Mouse (Mus musculus) gastrocnemius, postnatal 4 days (tissue): ENCODE measurements around the gene Gm20388. TPM values are rescaled to one million over a fixed set of nuclear protein-coding genes. Genes with fewer than 3 reads are reported as not detected.

Experiments used
- DNase-seq, 2 experiments: peaks; one replicate each; pipeline ENCODE4 v3.0.0; 2021 to 2022; ENCODE audit warnings: low spot score in 2 of 2, mixed read lengths in 2 of 2
- total RNA-seq, 2 experiments: library from RNA; stranded (reverse); gene quantifications; 2 replicates each; pipeline ENCODE4 v1.2.3; 2021

Gene Gm20388
- total RNA-seq, 2 experiments from 2014 or later = 12.8 to 22.8 TPM

GRCm38 (mm10) chr8:120074516-120074915, 163.9 kb downstream of the Gm20388 start:
- DNase-seq = no peak

GRCm38 (mm10) chr8:120075347-120075746, 164.7 kb downstream of the Gm20388 start:
- no peak for DNase-seq

- DNase-seq = peak; percentile 74 to 86
Measured at GRCm38 (mm10) chr8:120078080-120078479, 167.4 kb downstream of the Gm20388 start.

GRCm38 (mm10) chr8:120079361-120079760, 168.7 kb downstream of the Gm20388 start:
- DNase-seq = no peak

GRCm38 (mm10) chr8:120083261-120083660, 172.6 kb downstream of the Gm20388 start:
- no peak for DNase-seq

GRCm38 (mm10) chr8:120084783-120085182, 174.1 kb downstream of the Gm20388 start:
- DNase-seq = no peak

- DNase-seq = no peak
Measured at GRCm38 (mm10) chr8:120089511-120089910, 178.9 kb downstream of the Gm20388 start.

- no peak for DNase-seq
Measured at GRCm38 (mm10) chr8:120091032-120091431, 180.4 kb downstream of the Gm20388 start.

GRCm38 (mm10) chr8:120093103-120093502, 182.5 kb downstream of the Gm20388 start:
- DNase-seq = no peak

- no peak for DNase-seq
Measured at GRCm38 (mm10) chr8:120094801-120095200, 184.2 kb downstream of the Gm20388 start.

GRCm38 (mm10) chr8:120096486-120096885, 185.8 kb downstream of the Gm20388 start:
- no peak for DNase-seq

GRCm38 (mm10) chr8:120100388-120101067, 189.9 kb downstream of the Gm20388 start:
- DNase-seq = no peak

- DNase-seq = peak; percentile 74 to 84
Measured at GRCm38 (mm10) chr8:120101068-120101972, 190.7 kb downstream of the Gm20388 start, which contains the start of gene Zdhhc7. Gene Zdhhc7, minus strand, starts transcription at chr8:120101482.

- DNase-seq = no peak
Measured at GRCm38 (mm10) chr8:120103916-120104315, 193.3 kb downstream of the Gm20388 start.

GRCm38 (mm10) chr8:120104721-120105272, 194.2 kb downstream of the Gm20388 start:
- DNase-seq = peak in 1 of 2 experiments; percentile 50

GRCm38 (mm10) chr8:120109149-120109548, 198.5 kb downstream of the Gm20388 start:
- DNase-seq = no peak

GRCm38 (mm10) chr8:120110966-120111365, 200.3 kb downstream of the Gm20388 start:
- DNase-seq = no peak

GRCm38 (mm10) chr8:120111382-120111781, 200.7 kb downstream of the Gm20388 start:
- no peak for DNase-seq

- DNase-seq = no peak
Measured at GRCm38 (mm10) chr8:120112535-120112934, 201.9 kb downstream of the Gm20388 start.

GRCm38 (mm10) chr8:120113306-120113705, 202.7 kb downstream of the Gm20388 start:
- peak in 1 of 2 experiments; percentile 59 for DNase-seq

- peak; percentile 99 to 100 for DNase-seq
Measured at GRCm38 (mm10) chr8:120113758-120114255, 203.2 kb downstream of the Gm20388 start, which contains the start of gene 6430548M08Rik. Gene 6430548M08Rik, plus strand, starts transcription at chr8:120114152.
